Mouse (Mus musculus) heart, adult 2 months (tissue): ENCODE data around the gene A3galt2. TPM values are rescaled to one million over a fixed set of nuclear protein-coding genes. Genes with fewer than 3 reads are reported as not detected.

Experiments used
- DNase-seq, 2 experiments: peaks; one replicate each; pipeline ENCODE4 v3.0.0; 2021
- H3K27ac ChIP-seq: fragments of 200-600 bp; 2 replicates; pipeline ENCODE4 v1.8.1; 2022
- H3K27me3 ChIP-seq: fragments of 200-500 bp; 2 replicates; pipeline ENCODE4 v1.6.1; 2012; ENCODE audit warnings: mild to moderate bottlenecking, low read length, inconsistent platforms, mixed read lengths; ENCODE audit not compliant: control insufficient read depth, insufficient read depth
- H3K36me3 ChIP-seq: fragments of 200-500 bp; 2 replicates; pipeline ENCODE4 v1.6.1; 2012; ENCODE audit warnings: low read length, inconsistent platforms; ENCODE audit not compliant: control insufficient read depth, insufficient read depth
- H3K4me1 ChIP-seq: fragments of 200-500 bp; 2 replicates; pipeline ENCODE4 v1.6.1; 2011; ENCODE audit warnings: low read length; ENCODE audit not compliant: control insufficient read depth, insufficient read depth
- H3K4me3 ChIP-seq: fragments of 200-600 bp; 2 replicates; pipeline ENCODE4 v1.8.1; 2022
- H3K79me2 ChIP-seq: fragments of 200-500 bp; replicated peaks from 2 replicates; pipeline ENCODE4 v1.6.1; 2012; ENCODE audit warnings: mild to moderate bottlenecking, inconsistent platforms, low read length, moderate library complexity, mixed read lengths; ENCODE audit not compliant: control insufficient read depth, insufficient read depth
- H3K9ac ChIP-seq: fragments of 200-500 bp; 2 replicates; pipeline ENCODE4 v1.6.1; 2012; ENCODE audit warnings: low read depth, mild to moderate bottlenecking, control low read depth, inconsistent platforms, low read length, mixed read lengths
- CTCF ChIP-seq: fragments of 200-600 bp; IDR thresholded peaks from 2 replicates; pipeline ENCODE4 v1.8.1; 2022; ENCODE audit warnings: antibody characterized with exemption, mild to moderate bottlenecking, moderate library complexity
- EP300 ChIP-seq: fragments of 200-500 bp; IDR thresholded peaks from 2 replicates; pipeline ENCODE4 v1.6.1; 2011; ENCODE audit warnings: low read depth, low read length, control low read depth; ENCODE audit not compliant: insufficient read depth
- POLR2A ChIP-seq: fragments of 200-500 bp; IDR thresholded peaks from 2 replicates; pipeline ENCODE4 v1.6.1; 2011; ENCODE audit warnings: mild to moderate bottlenecking, low read depth, low read length, control low read depth; ENCODE audit not compliant: insufficient read depth
- WGBS: fragments of 180-500 bp; shearing (Covaris S2); methylation state at CpG from one replicate; pipeline ENCODE4 v1.1.7; 2018; 5-methylcytosine and 5-hydroxymethylcytosine counted together
- intact Hi-C: fragments of 180-260 bp; cut with DNase I; formaldehyde crosslinking; loops from one replicate; pipeline ENCODE4 v1.15.1; 2025
- polyA plus RNA-seq: library from polyadenylated mRNA; depleted of rRNA; stranded (reverse); fragments of >200 nt; gene quantifications from 2 replicates; pipeline ENCODE4 v1.2.3, GENCODE M21; 2012
- total RNA-seq, 2 experiments: library from RNA; stranded (reverse); gene quantifications; 2 replicates each; pipeline ENCODE4 v1.2.3; 2021

Gene A3galt2
- total and polyA plus RNA-seq, 3 experiments, result 0.08 to 0.37 (median 0.16) TPM

GRCm38 (mm10) chr4:128752031-128752757 lies 3.0 kb upstream of the A3galt2 start:
- H3K4me3 ChIP-seq, result no peak overlapping the region
- H3K27ac ChIP-seq, result no peak overlapping the region
- no peak for DNase-seq
- H3K36me3 ChIP-seq, result no peaks in the 10 kb centered on the region
- intact Hi-C loops, result no loop called here
- no peaks in the 10 kb centered on the region for H3K27me3 ChIP-seq
- H3K79me2 ChIP-seq, result no peaks in the 10 kb centered on the region
- H3K4me1 ChIP-seq, result no peaks in the 10 kb centered on the region
- H3K9ac ChIP-seq, result no peak overlapping the region
- WGBS, result 82% methylated on average over 13 of the region's 13 CpGs
- TF ChIP-seq POLR2A, result no peak
- no peak for TF ChIP-seq EP300
- TF ChIP-seq CTCF, result no peak

- WGBS, result 91% methylated on average over 7 of the region's 7 CpGs
- Histone ChIP-seq H3K36me3 (no peaks in the 10 kb centered on the region), H3K79me2 (no peaks in the 10 kb centered on the region), H3K4me1 (no peaks in the 10 kb centered on the region), H3K4me3 (no peak overlapping the region), H3K9ac (no peak overlapping the region), H3K27ac (no peak overlapping the region), H3K27me3 (no peaks in the 10 kb centered on the region)
- TF ChIP-seq EP300 (no peak), CTCF (no peak), POLR2A (no peak)
- no peak for DNase-seq
- intact Hi-C loops, result no loop called here
Observed at GRCm38 (mm10) chr4:128753571-128753970, 1.6 kb upstream of the A3galt2 start.

- Histone ChIP-seq H3K27ac (no peak overlapping the region), H3K79me2 (no peaks in the 10 kb centered on the region), H3K4me1 (no peaks in the 10 kb centered on the region), H3K27me3 (no peaks in the 10 kb centered on the region), H3K4me3 (no peak overlapping the region), H3K9ac (no peak overlapping the region), H3K36me3 (no peaks in the 10 kb centered on the region)
- intact Hi-C loops, result no loop called here
- no peak for DNase-seq
- WGBS, result 43% methylated on average over 7 of the region's 7 CpGs
- no peak for TF ChIP-seq CTCF
- TF ChIP-seq POLR2A, result no peak
- no peak for TF ChIP-seq EP300
Observed at GRCm38 (mm10) chr4:128755900-128756299, 736 bp downstream of the A3galt2 start.

GRCm38 (mm10) chr4:128759214-128759613 lies 4.0 kb downstream of the A3galt2 start:
- Histone ChIP-seq H3K9ac (no peak overlapping the region), H3K4me1 (no peaks in the 10 kb centered on the region), H3K79me2 (no peaks in the 10 kb centered on the region), H3K27ac (no peak overlapping the region), H3K4me3 (no peak overlapping the region), H3K36me3 (no peaks in the 10 kb centered on the region), H3K27me3 (no peaks in the 10 kb centered on the region)
- intact Hi-C loops, result no loop called here
- DNase-seq, result no peak
- WGBS, result 75% methylated on average over 5 of the region's 5 CpGs
- no peak for TF ChIP-seq CTCF
- no peak for TF ChIP-seq POLR2A
- TF ChIP-seq EP300, result no peak

- Histone ChIP-seq H3K4me3 (no peak overlapping the region), H3K27me3 (no peaks in the 10 kb centered on the region), H3K27ac (no peak overlapping the region), H3K36me3 (no peaks in the 10 kb centered on the region), H3K9ac (no peak overlapping the region), H3K4me1 (no peaks in the 10 kb centered on the region), H3K79me2 (no peaks in the 10 kb centered on the region)
- TF ChIP-seq CTCF, result no peak
- no peak for TF ChIP-seq EP300
- no peak for TF ChIP-seq POLR2A
- intact Hi-C loops, result no loop called here
- no peak for DNase-seq
- 69% methylated on average over 6 of the region's 6 CpGs for WGBS
Observed at GRCm38 (mm10) chr4:128760029-128760428, 4.9 kb downstream of the A3galt2 start.

- H3K9ac ChIP-seq, result no peak overlapping the region
- no peaks in the 10 kb centered on the region for H3K79me2 ChIP-seq
- H3K27ac ChIP-seq, result no peak overlapping the region
- 92% methylated on average over 20 of the region's 20 CpGs for WGBS
- H3K36me3 ChIP-seq, result no peaks in the 10 kb centered on the region
- no peak overlapping the region for H3K4me3 ChIP-seq
- intact Hi-C loops, result no loop called here
- no peak for TF ChIP-seq CTCF
- TF ChIP-seq POLR2A, result no peak
- no peak for TF ChIP-seq EP300
- peaks cover 4% of the 10 kb centered on the region for H3K4me1 ChIP-seq
- DNase-seq, result no peak
- no peaks in the 10 kb centered on the region for H3K27me3 ChIP-seq
Observed at GRCm38 (mm10) chr4:128766929-128767328, 11.8 kb downstream of the A3galt2 start.
